Mouse (Mus musculus) embryo, embryonic 11 days (tissue): Measurements from ENCODE around the gene Lyve1.

ENCODE experiments used
- DNase-seq: peaks from one replicate; pipeline ENCODE4 v3.0.0-alpha.2; 2015

The Lyve1 gene

GRCm38 (mm10) chr7:110851541-110852203 lies 11.4 kb downstream of the Lyve1 start:
- no peak for DNase-seq

- DNase-seq: no peak
Observed at GRCm38 (mm10) chr7:110848371-110848770, 14.7 kb downstream of the Lyve1 start.

GRCm38 (mm10) chr7:110847321-110847720 lies 15.7 kb downstream of the Lyve1 start:
- DNase-seq: no peak

- peak; percentile 97 for DNase-seq
Observed at GRCm38 (mm10) chr7:110843916-110844874, 18.8 kb downstream of the Lyve1 start, which contains the start of gene Rnf141. Gene Rnf141 (minus strand): TSS chr7:110844457.

- no peak for DNase-seq
Observed at GRCm38 (mm10) chr7:110840332-110840731, 22.7 kb downstream of the Lyve1 start.

GRCm38 (mm10) chr7:110834522-110834921 lies 28.5 kb downstream of the Lyve1 start:
- no peak for DNase-seq

- no peak for DNase-seq
Observed at GRCm38 (mm10) chr7:110834018-110834417, 29.0 kb downstream of the Lyve1 start.

GRCm38 (mm10) chr7:110833024-110833423 lies 30.0 kb downstream of the Lyve1 start:
- no peak for DNase-seq

GRCm38 (mm10) chr7:110823995-110824953 lies 38.8 kb downstream of the Lyve1 start:
- no peak for DNase-seq

- DNase-seq: no peak
Observed at GRCm38 (mm10) chr7:110823593-110823992, 39.4 kb downstream of the Lyve1 start.

GRCm38 (mm10) chr7:110823076-110823475 lies 40.0 kb downstream of the Lyve1 start:
- DNase-seq: no peak

GRCm38 (mm10) chr7:110822055-110822454 lies 41.0 kb downstream of the Lyve1 start:
- DNase-seq: no peak

- no peak for DNase-seq
Observed at GRCm38 (mm10) chr7:110821653-110822052, 41.4 kb downstream of the Lyve1 start.

GRCm38 (mm10) chr7:110821068-110821467 lies 42.0 kb downstream of the Lyve1 start:
- peak; percentile 42 for DNase-seq

- no peak for DNase-seq
Observed at GRCm38 (mm10) chr7:110818787-110819350, 44.2 kb downstream of the Lyve1 start.

GRCm38 (mm10) chr7:110818206-110818605 lies 44.8 kb downstream of the Lyve1 start:
- DNase-seq: no peak

- DNase-seq: peak; percentile 77
Observed at GRCm38 (mm10) chr7:110816037-110816436, 47.0 kb downstream of the Lyve1 start.

GRCm38 (mm10) chr7:110813983-110814382 lies 49.1 kb downstream of the Lyve1 start:
- no peak for DNase-seq

GRCm38 (mm10) chr7:110811529-110811928 lies 51.5 kb downstream of the Lyve1 start:
- DNase-seq: no peak

- no peak for DNase-seq
Observed at GRCm38 (mm10) chr7:110810995-110811394, 52.0 kb downstream of the Lyve1 start.

- no peak for DNase-seq
Observed at GRCm38 (mm10) chr7:110809585-110810557, 53.2 kb downstream of the Lyve1 start.
